Mouse (Mus musculus): Measurements from ENCODE around the gene Ssh2. TPM values are rescaled to one million over a fixed set of nuclear protein-coding genes. Genes with fewer than 3 reads are reported as not detected.

Ssh2 gene
- polyA plus RNA-seq, 1 experiment from 2014 or later: 8.8 TPM

- Histone ChIP-seq H3K4me1 (peaks cover 5% of the 10 kb centered on the region; the same call in 1 of the 2 replicates), H3K36me3 (no peaks in the 10 kb centered on the region), H3K27me3 (ENCODE audit: low read depth, poor library complexity, severe bottlenecking) (no peaks in the 10 kb centered on the region), H3K4me3 (no peak overlapping the region), H3K9me3 (replicated peaks) (no peaks in the 10 kb centered on the region), H3K27ac (no peak overlapping the region)
- DNase-seq (ENCODE audit: low spot score): no peak
- 69% methylated on average over 3 of the region's 3 CpGs for WGBS
Measured at GRCm38 (mm10) chr11:77317721-77318477, 101.8 kb downstream of the Ssh2 start.

DNA sequence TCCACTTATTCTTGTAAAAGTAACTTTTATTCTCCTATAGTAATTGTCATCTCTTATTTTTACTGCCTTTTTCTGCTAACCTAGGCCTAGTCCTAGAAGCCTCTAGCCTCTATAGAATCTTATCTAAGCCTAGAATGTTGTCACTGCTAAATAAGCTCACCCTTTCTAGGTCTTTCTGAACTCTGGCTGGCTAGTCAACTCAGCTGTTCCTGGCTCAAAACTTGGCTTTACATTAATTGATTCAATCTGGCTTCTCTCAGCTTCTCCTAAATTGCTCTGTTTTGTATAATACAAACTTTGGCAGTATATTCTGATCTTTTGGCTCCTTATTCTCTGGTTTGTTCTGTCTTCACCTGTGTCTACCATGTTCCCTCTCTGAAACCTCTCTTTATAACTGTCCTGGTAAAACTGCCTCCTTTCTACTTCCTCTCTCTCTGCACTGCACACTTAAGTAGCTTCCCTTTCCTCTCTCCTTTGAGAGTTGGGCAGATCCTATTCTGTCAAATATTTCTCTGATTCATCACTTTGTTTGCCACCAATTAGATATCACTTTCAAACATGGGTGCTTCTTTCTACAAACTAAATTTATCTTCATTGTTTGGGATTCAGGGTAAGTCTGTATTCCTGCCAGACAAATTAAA is 102.5 kb downstream of the Ssh2 start:
- H3K4me3 ChIP-seq: no peak overlapping the region
- peaks cover 5% of the 10 kb centered on the region; the same call in 1 of the 2 replicates for H3K4me1 ChIP-seq
- no peak overlapping the region for H3K27ac ChIP-seq
- no peaks in the 10 kb centered on the region for H3K27me3 ChIP-seq (ENCODE audit: low read depth, poor library complexity, severe bottlenecking)
- H3K9me3 ChIP-seq (replicated peaks): no peaks in the 10 kb centered on the region
- H3K36me3 ChIP-seq: no peaks in the 10 kb centered on the region
- DNase-seq (ENCODE audit: low spot score): no peak

DNA sequence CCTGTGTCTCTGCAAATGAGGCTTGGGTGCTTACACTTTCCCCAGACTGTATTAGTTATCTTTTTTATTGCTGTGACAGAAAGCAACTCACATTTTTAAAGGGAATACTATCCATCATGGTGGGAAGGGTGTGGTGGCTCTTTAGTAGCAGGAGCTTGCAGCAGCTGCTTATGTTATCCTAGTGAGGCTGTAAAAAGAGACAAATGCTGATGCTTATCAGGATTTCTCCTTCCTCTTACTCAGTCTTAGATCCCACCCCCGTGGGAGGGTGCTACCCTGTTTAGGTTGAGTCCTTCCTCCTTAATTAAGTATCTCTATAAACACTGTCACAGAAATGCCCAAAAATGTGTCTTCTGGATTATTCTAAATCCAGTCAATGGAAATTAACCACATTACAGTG is 105.1 kb downstream of the Ssh2 start:
- Histone ChIP-seq H3K36me3 (no peaks in the 10 kb centered on the region), H3K27me3 (ENCODE audit: low read depth, poor library complexity, severe bottlenecking) (no peaks in the 10 kb centered on the region), H3K4me1 (no peaks in the 10 kb centered on the region), H3K9me3 (replicated peaks) (no peaks in the 10 kb centered on the region), H3K27ac (no peak overlapping the region), H3K4me3 (no peak overlapping the region)
- no peak for DNase-seq (ENCODE audit: low spot score)
- WGBS: 18% methylated on average over 1 of the region's 1 CpGs

- Histone ChIP-seq H3K4me1 (no peaks in the 10 kb centered on the region), H3K9me3 (replicated peaks) (no peaks in the 10 kb centered on the region), H3K4me3 (no peak overlapping the region), H3K36me3 (peaks cover 5% of the 10 kb centered on the region), H3K27ac (no peak overlapping the region), H3K27me3 (ENCODE audit: low read depth, poor library complexity, severe bottlenecking) (no peaks in the 10 kb centered on the region)
- WGBS: 87% methylated on average over 2 of the region's 2 CpGs
- no peak for DNase-seq (ENCODE audit: low spot score)
Measured at GRCm38 (mm10) chr11:77330529-77330928, 114.4 kb downstream of the Ssh2 start.

DNA sequence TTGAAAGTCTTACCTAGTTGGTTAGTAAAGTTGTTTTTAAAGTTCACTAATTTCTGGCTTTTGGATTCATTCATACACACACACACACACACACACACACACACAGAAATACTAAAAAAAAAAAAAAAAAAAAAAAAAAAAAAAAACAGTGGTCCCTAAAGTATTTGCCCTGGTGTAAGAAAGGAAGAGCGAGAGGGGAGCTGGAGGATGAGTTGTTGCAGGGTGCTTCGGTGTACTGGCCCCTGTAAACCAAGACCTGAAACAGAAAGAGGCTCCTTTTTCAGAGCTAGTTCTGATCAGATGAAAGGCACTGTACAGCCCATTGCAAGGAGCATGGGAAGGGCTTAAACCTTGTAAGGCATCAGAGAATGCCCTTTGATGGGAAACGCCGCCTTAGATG is 131.2 kb downstream of the Ssh2 start:
- Histone ChIP-seq H3K4me3 (peak overlapping the region; percentile 74; the same call in 1 of the 2 replicates), H3K36me3 (no peaks in the 10 kb centered on the region), H3K9me3 (replicated peaks) (no peaks in the 10 kb centered on the region), H3K27me3 (ENCODE audit: low read depth, poor library complexity, severe bottlenecking) (peaks cover 8% of the 10 kb centered on the region; the same call in 1 of the 2 replicates), H3K4me1 (peaks cover 21% of the 10 kb centered on the region), H3K27ac (no peak overlapping the region)
- no peak for DNase-seq (ENCODE audit: low spot score)
- WGBS: 74% methylated on average over 4 of the region's 4 CpGs

- Histone ChIP-seq H3K36me3 (no peaks in the 10 kb centered on the region), H3K27me3 (ENCODE audit: low read depth, poor library complexity, severe bottlenecking) (peaks cover 8% of the 10 kb centered on the region; the same call in 1 of the 2 replicates), H3K27ac (peak overlapping the region; percentile 83), H3K9me3 (replicated peaks) (no peaks in the 10 kb centered on the region), H3K4me1 (peaks cover 21% of the 10 kb centered on the region), H3K4me3 (peak overlapping the region; percentile 74)
- peak; percentile 91 for DNase-seq (ENCODE audit: low spot score)
- under 1% methylated on average over 54 of the region's 54 CpGs for WGBS
Measured at GRCm38 (mm10) chr11:77348142-77348741, 132.2 kb downstream of the Ssh2 start.

DNA sequence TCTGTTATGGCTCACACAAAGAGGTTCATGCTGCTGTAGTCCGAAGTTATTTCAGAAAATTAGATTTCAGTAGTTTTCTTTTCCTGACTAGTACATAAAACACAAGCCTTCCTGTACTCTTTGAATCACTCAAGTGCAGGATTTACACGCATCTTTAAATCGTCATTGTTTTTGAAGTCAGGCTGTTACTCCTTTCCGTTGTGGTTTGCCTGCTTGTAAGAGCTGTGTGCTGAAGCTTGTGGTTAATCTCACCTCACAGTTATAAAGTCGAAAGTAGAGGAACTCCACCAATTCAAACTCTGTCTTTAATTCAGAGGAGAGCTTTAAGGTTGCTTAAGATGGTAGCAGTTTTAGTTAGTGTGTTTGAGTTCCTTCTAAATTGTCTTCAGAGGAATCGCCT is 132.9 kb downstream of the Ssh2 start:
- WGBS: 24% methylated on average over 6 of the region's 6 CpGs

GRCm38 (mm10) chr11:77349698-77350097 is 133.6 kb downstream of the Ssh2 start:
- Histone ChIP-seq H3K4me3 (no peak overlapping the region), H3K27ac (no peak overlapping the region), H3K27me3 (ENCODE audit: low read depth, poor library complexity, severe bottlenecking) (peaks cover 8% of the 10 kb centered on the region; the same call in 1 of the 2 replicates), H3K9me3 (replicated peaks) (no peaks in the 10 kb centered on the region), H3K4me1 (peaks cover 21% of the 10 kb centered on the region), H3K36me3 (no peaks in the 10 kb centered on the region)
- WGBS: 88% methylated on average over 2 of the region's 2 CpGs
- no peak for DNase-seq (ENCODE audit: low spot score)

More for the DNA sequence above, 132.9 kb downstream of the Ssh2 start:
- Histone ChIP-seq H3K4me3 (peak overlapping the region; percentile 74), H3K27ac (no peak overlapping the region), H3K4me1 (peaks cover 21% of the 10 kb centered on the region), H3K36me3 (no peaks in the 10 kb centered on the region), H3K9me3 (replicated peaks) (no peaks in the 10 kb centered on the region), H3K27me3 (ENCODE audit: low read depth, poor library complexity, severe bottlenecking) (peaks cover 8% of the 10 kb centered on the region; the same call in 1 of the 2 replicates)
- no peak for DNase-seq (ENCODE audit: low spot score)

GRCm38 (mm10) chr11:77355055-77355454 is 139.0 kb downstream of the Ssh2 start:
- H3K9me3 ChIP-seq (replicated peaks): no peaks in the 10 kb centered on the region
- H3K4me1 ChIP-seq: no peaks in the 10 kb centered on the region
- no peak overlapping the region for H3K4me3 ChIP-seq
- H3K36me3 ChIP-seq: no peaks in the 10 kb centered on the region
- DNase-seq (ENCODE audit: low spot score): no peak
- WGBS: 88% methylated on average over 3 of the region's 3 CpGs
- no peak overlapping the region for H3K27ac ChIP-seq
- no peaks in the 10 kb centered on the region for H3K27me3 ChIP-seq (ENCODE audit: low read depth, poor library complexity, severe bottlenecking)

DNA sequence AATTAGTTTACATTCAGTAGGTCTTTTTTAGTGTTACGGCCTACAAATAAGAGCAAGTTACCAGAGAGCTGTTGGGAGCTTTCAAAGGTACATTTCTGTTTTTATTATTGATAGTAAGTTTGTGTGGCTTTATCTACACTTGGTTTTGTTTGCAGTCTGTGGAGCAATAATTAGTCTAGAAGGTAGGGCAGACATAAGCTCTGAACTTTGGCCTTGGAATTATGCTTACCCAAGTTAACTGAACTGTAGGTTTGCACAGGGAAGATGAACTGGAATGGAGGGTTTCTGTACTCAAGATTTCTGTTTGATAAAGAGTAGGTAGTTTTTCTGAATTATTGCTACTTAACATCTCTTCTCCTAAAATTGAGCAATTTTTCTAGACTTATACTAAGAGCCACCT is 141.8 kb downstream of the Ssh2 start:
- Histone ChIP-seq H3K4me3 (no peak overlapping the region), H3K27me3 (ENCODE audit: low read depth, poor library complexity, severe bottlenecking) (no peaks in the 10 kb centered on the region), H3K9me3 (replicated peaks) (no peaks in the 10 kb centered on the region), H3K36me3 (no peaks in the 10 kb centered on the region), H3K4me1 (no peaks in the 10 kb centered on the region), H3K27ac (no peak overlapping the region)
- 97% methylated on average over 1 of the region's 1 CpGs for WGBS
- DNase-seq (ENCODE audit: low spot score): no peak

DNA sequence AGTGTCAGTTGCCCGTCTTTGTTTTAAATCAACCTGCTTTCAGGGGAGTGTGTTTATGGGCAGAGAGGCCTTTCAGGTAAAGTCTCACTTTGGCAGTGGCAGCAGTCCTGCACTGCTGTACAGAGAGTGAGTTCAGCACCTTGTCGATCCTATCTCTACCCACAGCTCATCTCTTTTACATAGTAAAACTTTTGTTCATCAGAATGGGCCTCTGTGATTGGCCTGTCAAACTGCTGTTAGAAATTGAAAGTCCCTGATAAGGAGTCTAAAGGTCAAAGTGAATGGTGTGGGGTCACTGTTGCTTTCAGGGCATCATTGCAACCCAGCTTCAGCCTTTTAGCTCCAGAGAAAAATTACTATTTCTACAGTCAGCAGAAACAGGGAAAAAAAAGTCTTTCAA is 147.4 kb downstream of the Ssh2 start:
- no peak for DNase-seq (ENCODE audit: low spot score)
- WGBS: 71% methylated on average over 2 of the region's 2 CpGs
- no peaks in the 10 kb centered on the region for H3K9me3 ChIP-seq (replicated peaks)
- H3K27me3 ChIP-seq (ENCODE audit: low read depth, poor library complexity, severe bottlenecking): no peaks in the 10 kb centered on the region
- H3K4me3 ChIP-seq: no peak overlapping the region
- H3K4me1 ChIP-seq: no peaks in the 10 kb centered on the region
- H3K36me3 ChIP-seq: no peaks in the 10 kb centered on the region
- H3K27ac ChIP-seq: no peak overlapping the region

DNA sequence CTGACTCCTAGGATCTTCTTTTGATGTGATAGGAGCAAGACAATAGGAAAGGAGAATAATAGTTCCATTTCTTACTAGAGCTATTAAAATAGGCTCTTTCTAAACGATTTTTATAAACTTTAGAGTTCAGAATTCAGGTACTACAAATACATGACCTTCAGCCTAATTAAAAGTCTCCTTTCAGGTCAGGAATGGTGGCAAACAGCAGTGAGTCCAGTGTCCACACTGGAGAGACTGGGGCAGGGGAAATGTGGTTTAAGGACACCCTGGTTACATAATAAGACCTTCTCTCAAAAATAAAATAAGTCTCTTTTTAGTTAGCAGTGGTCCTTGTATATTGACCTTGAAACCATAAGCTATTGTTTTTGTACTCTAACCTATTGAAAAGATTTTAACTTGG is 148.3 kb downstream of the Ssh2 start:
- no peaks in the 10 kb centered on the region for H3K27me3 ChIP-seq (ENCODE audit: low read depth, poor library complexity, severe bottlenecking)
- H3K27ac ChIP-seq: no peak overlapping the region
- DNase-seq (ENCODE audit: low spot score): no peak
- 77% methylated on average over 1 of the region's 1 CpGs for WGBS
- H3K9me3 ChIP-seq (replicated peaks): no peaks in the 10 kb centered on the region
- no peaks in the 10 kb centered on the region for H3K36me3 ChIP-seq
- no peak overlapping the region for H3K4me3 ChIP-seq
- H3K4me1 ChIP-seq: no peaks in the 10 kb centered on the region

DNA sequence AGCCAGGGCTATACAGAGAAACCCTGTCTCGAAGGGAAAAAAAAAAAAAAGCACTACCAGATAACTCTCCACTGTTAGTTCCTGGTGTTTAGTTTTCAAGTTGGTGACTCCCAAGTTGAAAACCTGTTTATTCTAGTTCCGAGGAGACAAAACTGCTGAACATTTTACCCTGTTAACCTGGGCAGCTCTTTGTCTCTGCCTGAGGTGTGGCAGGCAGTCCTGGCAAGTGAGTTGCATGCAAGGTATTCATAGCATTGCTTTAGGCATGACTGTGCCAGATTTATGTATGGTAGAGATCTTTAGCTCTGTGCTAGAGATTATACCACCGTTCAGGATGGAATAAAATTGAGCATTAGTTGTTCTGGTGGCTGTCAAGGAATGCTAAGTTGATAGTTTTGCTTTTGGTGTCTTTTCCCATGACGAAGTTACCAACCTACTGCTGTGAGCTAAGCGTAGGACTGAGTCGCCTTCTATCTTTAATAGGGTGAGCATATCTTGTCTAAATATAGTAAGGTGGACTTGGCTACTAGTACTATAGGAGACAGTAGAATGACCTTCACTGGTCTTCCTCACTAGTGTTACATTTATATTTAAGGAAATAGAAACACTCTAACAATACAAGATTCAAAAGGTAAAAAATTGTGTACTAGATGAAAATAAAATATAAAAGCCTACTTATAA is 149.8 kb downstream of the Ssh2 start:
- no peak overlapping the region for H3K4me3 ChIP-seq
- no peaks in the 10 kb centered on the region for H3K27me3 ChIP-seq (ENCODE audit: low read depth, poor library complexity, severe bottlenecking)
- no peak for DNase-seq (ENCODE audit: low spot score)
- H3K9me3 ChIP-seq (replicated peaks): no peaks in the 10 kb centered on the region
- WGBS: 91% methylated on average over 6 of the region's 6 CpGs
- no peaks in the 10 kb centered on the region for H3K36me3 ChIP-seq
- H3K27ac ChIP-seq: no peak overlapping the region
- H3K4me1 ChIP-seq: 0 out of 2 replicates have a peak, but pooled peaks cover 5% of the 10 kb centered on the region

Data from limb, embryonic 10.5 days (tissue).